Mouse (Mus musculus): ENCODE data around the gene Mpi. TPM values are rescaled to one million over a fixed set of nuclear protein-coding genes. Genes with fewer than 3 reads are reported as not detected.

Mpi gene
- polyA plus RNA-seq, 1 experiment from 2014 or later, result 67.5 TPM

DNA sequence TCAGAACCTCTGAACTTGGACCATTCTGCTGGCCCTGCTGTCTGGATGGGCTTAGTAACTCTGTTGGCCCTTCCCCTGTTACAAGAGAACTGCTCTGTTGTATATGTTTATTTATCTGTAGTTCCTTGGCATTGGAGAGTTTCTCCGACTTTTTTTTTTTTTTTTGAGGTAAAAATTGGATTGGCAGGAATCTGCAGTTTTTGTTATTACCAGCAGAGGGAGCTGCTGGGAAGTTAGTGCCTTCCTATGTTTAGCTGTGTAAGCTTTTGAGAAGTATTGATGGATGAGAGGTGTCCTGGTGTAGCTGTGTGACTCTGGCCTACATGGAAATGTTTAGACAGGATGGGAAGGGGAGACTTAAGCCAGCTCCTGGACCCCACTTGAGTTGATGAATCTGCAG is 11.3 kb downstream of the Mpi start:
- Histone ChIP-seq H3K4me1 (ENCODE audit: control insufficient read depth, insufficient read depth, low read length) (peaks cover 7% of the 10 kb centered on the region), H3K9me3 (replicated peaks; ENCODE audit: control insufficient read depth, low read length) (no peaks in the 10 kb centered on the region), H3K4me3 (ENCODE audit: low read depth, low read length) (no peak overlapping the region), H3K27me3 (ENCODE audit: control insufficient read depth, insufficient read depth, low read length) (no peaks in the 10 kb centered on the region), H3K9ac (ENCODE audit: low read depth, low read length) (no peak overlapping the region), H3K36me3 (ENCODE audit: control insufficient read depth, insufficient read depth, low read length) (peaks cover 33% of the 10 kb centered on the region), H3K4me2 (no peak overlapping the region), H3K27ac (ENCODE audit: low read depth, low read length) (no peak overlapping the region)
- ATAC-seq (replicated peaks; ENCODE audit: insufficient number of reproducible peaks, low FRiP score, low TSS enrichment), result no peak
- WGBS (ENCODE audit: insufficient replicate concordance), result 9% methylated on average over 1 of the region's 1 CpGs

DNA sequence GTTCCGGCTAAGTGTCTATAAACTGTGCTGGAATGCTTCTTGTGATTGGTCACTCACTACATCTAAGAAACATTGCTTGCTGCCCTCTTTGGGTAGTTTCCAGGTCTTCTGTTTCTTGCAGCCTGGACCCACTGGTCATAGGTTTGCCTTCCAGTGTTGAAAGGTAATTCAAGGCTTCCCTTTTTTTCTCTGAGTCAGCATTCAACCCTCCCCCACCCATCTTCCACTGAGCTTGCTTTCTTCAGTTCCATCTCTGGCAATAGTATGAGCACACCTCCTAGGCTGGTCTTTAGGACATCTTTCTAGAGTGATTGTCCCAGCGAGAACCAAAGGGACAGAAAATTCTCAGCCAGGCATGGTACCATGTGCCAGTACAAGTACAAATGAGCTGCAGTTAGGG is 13.0 kb downstream of the Mpi start:
- no peak overlapping the region for H3K4me3 ChIP-seq (ENCODE audit: low read depth, low read length)
- no peaks in the 10 kb centered on the region for H3K27me3 ChIP-seq (ENCODE audit: control insufficient read depth, insufficient read depth, low read length)
- H3K27ac ChIP-seq (ENCODE audit: low read depth, low read length), result no peak overlapping the region
- H3K36me3 ChIP-seq (ENCODE audit: control insufficient read depth, insufficient read depth, low read length), result peaks cover 17% of the 10 kb centered on the region
- WGBS (ENCODE audit: insufficient replicate concordance), result 86% methylated on average over 2 of the region's 2 CpGs
- no peak overlapping the region for H3K4me2 ChIP-seq
- no peak overlapping the region for H3K9ac ChIP-seq (ENCODE audit: low read depth, low read length)
- peaks cover 7% of the 10 kb centered on the region for H3K4me1 ChIP-seq (ENCODE audit: control insufficient read depth, insufficient read depth, low read length)
- ATAC-seq (replicated peaks; ENCODE audit: insufficient number of reproducible peaks, low FRiP score, low TSS enrichment), result no peak
- H3K9me3 ChIP-seq (replicated peaks; ENCODE audit: control insufficient read depth, low read length), result no peaks in the 10 kb centered on the region

DNA sequence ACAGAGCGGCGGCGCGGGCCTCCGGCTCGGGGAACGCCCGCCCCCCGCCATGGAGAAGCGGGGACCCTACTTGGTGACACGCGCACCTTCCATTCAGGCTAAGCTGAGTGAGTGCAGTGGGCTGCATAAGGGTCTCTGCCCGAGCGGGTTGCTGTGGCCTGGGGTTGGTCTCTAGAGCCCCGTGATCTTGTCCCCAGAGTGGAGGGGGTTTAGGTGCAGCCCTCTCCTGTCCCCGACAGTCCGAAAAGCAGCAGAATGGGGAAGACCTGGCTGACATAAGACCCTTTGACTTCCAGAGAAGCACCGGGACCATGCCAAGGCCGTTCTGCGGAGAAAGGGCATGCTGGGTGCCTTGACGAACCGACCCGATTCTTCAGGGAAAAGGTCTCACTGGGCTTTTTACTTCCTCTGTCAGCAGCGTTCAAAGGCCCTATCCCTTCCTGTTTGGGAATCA is 14.8 kb downstream of the Mpi start:
- Histone ChIP-seq H3K36me3 (ENCODE audit: control insufficient read depth, insufficient read depth, low read length) (peaks cover 12% of the 10 kb centered on the region), H3K4me1 (ENCODE audit: control insufficient read depth, insufficient read depth, low read length) (peaks cover 7% of the 10 kb centered on the region), H3K4me2 (peak overlapping the region; percentile 72), H3K9ac (ENCODE audit: low read depth, low read length) (peak overlapping the region; percentile 91), H3K4me3 (ENCODE audit: low read depth, low read length) (peak overlapping the region; percentile 84), H3K27me3 (ENCODE audit: control insufficient read depth, insufficient read depth, low read length) (no peaks in the 10 kb centered on the region), H3K9me3 (replicated peaks; ENCODE audit: control insufficient read depth, low read length) (no peaks in the 10 kb centered on the region), H3K27ac (ENCODE audit: low read depth, low read length) (peak overlapping the region; percentile 71)
- WGBS (ENCODE audit: insufficient replicate concordance), result 0% methylated on average over 24 of the region's 24 CpGs
- peak; percentile 39; the same call in 1 of the 2 replicates for ATAC-seq (replicated peaks; ENCODE audit: insufficient number of reproducible peaks, low FRiP score, low TSS enrichment)

DNA sequence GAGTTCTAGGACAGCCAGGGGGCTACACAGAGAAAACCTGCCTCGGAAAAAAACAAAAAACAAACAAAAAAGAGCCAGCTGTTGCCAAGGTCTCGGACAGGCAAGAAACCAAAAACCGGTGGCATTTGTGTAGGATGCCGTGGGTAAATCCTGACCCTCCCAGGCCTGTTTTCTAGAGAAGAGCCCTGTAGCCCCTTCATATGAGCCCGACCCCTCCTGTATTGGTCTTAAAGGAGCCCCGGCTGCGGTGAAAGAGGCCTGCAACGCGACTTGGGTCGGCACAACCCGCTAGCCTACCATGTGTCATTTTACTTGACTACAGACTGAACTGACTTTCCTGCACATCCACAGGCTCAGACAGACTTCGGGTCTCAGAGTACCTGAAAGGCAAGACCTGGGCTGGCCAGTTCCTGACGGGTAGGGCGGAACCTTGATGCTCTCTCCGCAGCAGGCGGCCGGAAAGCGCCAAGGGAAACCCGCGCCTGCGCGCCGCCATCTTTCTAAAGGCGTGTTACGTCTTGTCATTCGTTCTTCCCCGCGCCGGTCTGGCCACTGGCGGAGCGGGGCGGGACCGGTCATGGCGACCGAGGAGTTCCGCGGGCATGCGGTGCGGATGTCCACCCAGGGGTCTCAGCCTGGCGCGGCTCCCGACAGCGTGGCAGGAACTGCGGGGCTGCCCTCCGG is 15.4 kb downstream of the Mpi start, which contains the start of gene Fam219b:
Gene Fam219b (plus strand): TSS at position 485 of the 684 bp plus-strand sequence.
- WGBS (ENCODE audit: insufficient replicate concordance), result 1% methylated on average over 45 of the region's 45 CpGs
- peak within 1 kb of the TSS; percentile 72 for H3K4me2 ChIP-seq
- peaks cover 18% of the 10 kb centered on the region for H3K36me3 ChIP-seq (ENCODE audit: control insufficient read depth, insufficient read depth, low read length)
- H3K9me3 ChIP-seq (replicated peaks; ENCODE audit: control insufficient read depth, low read length), result no peaks in the 10 kb centered on the region
- ATAC-seq (replicated peaks; ENCODE audit: insufficient number of reproducible peaks, low FRiP score, low TSS enrichment), result peak; percentile 84
- peak within 1 kb of the TSS; percentile 71 for H3K27ac ChIP-seq (ENCODE audit: low read depth, low read length)
- peaks cover 7% of the 10 kb centered on the region for H3K4me1 ChIP-seq (ENCODE audit: control insufficient read depth, insufficient read depth, low read length)
- no peaks in the 10 kb centered on the region for H3K27me3 ChIP-seq (ENCODE audit: control insufficient read depth, insufficient read depth, low read length)
- H3K9ac ChIP-seq (ENCODE audit: low read depth, low read length), result peak within 1 kb of the TSS; percentile 91
- H3K4me3 ChIP-seq (ENCODE audit: low read depth, low read length), result peak within 1 kb of the TSS; percentile 84

DNA sequence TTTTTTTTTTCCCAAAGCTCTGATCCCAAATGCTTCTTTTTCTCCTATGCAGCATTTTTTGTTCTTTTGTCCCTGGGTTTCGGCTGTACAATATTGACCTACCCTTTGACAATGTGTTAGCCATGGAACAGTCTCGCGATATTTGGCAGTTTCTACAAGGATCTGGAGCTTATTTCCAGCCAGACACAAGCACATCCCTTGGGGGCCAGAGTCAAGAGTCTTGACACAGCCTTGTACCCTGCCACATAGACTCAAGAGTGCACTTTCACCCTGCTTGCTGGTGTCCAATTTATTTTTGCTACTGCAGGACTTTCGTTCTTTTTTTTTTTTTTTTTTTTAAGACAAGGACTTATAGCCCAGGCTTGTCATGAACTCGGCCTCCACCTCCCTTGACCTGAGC is 16.2 kb downstream of the Mpi start:
- H3K36me3 ChIP-seq (ENCODE audit: control insufficient read depth, insufficient read depth, low read length), result peaks cover 23% of the 10 kb centered on the region
- no peak overlapping the region for H3K9ac ChIP-seq (ENCODE audit: low read depth, low read length)
- no peaks in the 10 kb centered on the region for H3K27me3 ChIP-seq (ENCODE audit: control insufficient read depth, insufficient read depth, low read length)
- H3K27ac ChIP-seq (ENCODE audit: low read depth, low read length), result no peak overlapping the region
- H3K4me1 ChIP-seq (ENCODE audit: control insufficient read depth, insufficient read depth, low read length), result peaks cover 7% of the 10 kb centered on the region
- no peak overlapping the region for H3K4me3 ChIP-seq (ENCODE audit: low read depth, low read length)
- no peaks in the 10 kb centered on the region for H3K9me3 ChIP-seq (replicated peaks; ENCODE audit: control insufficient read depth, low read length)
- WGBS (ENCODE audit: insufficient replicate concordance), result 84% methylated on average over 5 of the region's 5 CpGs
- no peak overlapping the region for H3K4me2 ChIP-seq
- no peak for ATAC-seq (replicated peaks; ENCODE audit: insufficient number of reproducible peaks, low FRiP score, low TSS enrichment)

DNA sequence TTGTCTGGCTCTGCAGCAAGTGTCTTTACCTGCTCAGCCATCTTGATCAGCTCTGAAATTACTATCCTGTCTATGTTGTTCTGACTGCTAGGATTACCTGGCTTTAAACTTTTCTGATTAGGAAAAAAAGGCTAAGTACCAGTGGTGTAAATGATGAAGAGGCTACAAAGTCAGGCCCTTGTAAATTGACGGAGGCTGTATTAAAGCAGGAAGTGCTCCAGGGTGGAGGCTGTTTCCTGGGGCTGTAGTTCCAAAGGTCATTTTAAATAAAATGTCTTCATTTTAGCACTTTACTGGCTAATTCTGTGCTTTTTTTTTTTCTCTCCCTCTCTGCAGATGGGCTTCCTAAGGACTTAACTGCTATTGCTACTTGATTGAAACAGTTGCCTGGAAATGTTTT is 20.6 kb downstream of the Mpi start:
- Histone ChIP-seq H3K4me1 (ENCODE audit: control insufficient read depth, insufficient read depth, low read length) (no peaks in the 10 kb centered on the region), H3K9me3 (replicated peaks; ENCODE audit: control insufficient read depth, low read length) (no peaks in the 10 kb centered on the region), H3K36me3 (ENCODE audit: control insufficient read depth, insufficient read depth, low read length) (peaks cover 27% of the 10 kb centered on the region), H3K27ac (ENCODE audit: low read depth, low read length) (no peak overlapping the region), H3K4me3 (ENCODE audit: low read depth, low read length) (no peak overlapping the region), H3K4me2 (no peak overlapping the region), H3K9ac (ENCODE audit: low read depth, low read length) (no peak overlapping the region), H3K27me3 (ENCODE audit: control insufficient read depth, insufficient read depth, low read length) (no peaks in the 10 kb centered on the region)
- ATAC-seq (replicated peaks; ENCODE audit: insufficient number of reproducible peaks, low FRiP score, low TSS enrichment), result no peak
- 78% methylated on average over 1 of the region's 1 CpGs for WGBS (ENCODE audit: insufficient replicate concordance)

DNA sequence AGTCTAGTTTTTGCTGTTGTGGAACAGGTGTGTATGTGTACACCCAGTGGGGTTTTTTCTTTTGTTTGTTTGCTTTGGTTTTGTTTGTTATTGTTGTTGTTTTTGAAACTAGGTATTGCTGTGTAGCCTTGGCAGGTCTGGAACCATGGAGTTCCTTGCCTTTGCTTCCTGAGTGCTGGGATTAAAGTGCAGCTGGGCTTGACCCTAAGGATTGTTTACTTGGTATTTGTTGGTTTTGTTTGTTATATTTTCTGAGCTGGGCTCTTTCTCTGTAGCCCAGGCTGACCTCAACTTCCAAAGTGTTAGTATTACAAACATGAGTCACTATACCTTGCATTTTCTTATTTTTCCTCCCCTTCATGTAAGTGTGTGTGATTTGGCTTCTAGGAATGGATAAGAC is 26.1 kb downstream of the Mpi start:
- no peak for ATAC-seq (replicated peaks; ENCODE audit: insufficient number of reproducible peaks, low FRiP score, low TSS enrichment)
- Histone ChIP-seq H3K4me2 (no peak overlapping the region), H3K9me3 (replicated peaks; ENCODE audit: control insufficient read depth, low read length) (no peaks in the 10 kb centered on the region), H3K4me3 (ENCODE audit: low read depth, low read length) (no peak overlapping the region), H3K9ac (ENCODE audit: low read depth, low read length) (no peak overlapping the region), H3K4me1 (ENCODE audit: control insufficient read depth, insufficient read depth, low read length) (peaks cover 3% of the 10 kb centered on the region; the same call in 1 of the 2 replicates), H3K27ac (ENCODE audit: low read depth, low read length) (no peak overlapping the region), H3K36me3 (ENCODE audit: control insufficient read depth, insufficient read depth, low read length) (peaks cover 10% of the 10 kb centered on the region), H3K27me3 (ENCODE audit: control insufficient read depth, insufficient read depth, low read length) (no peaks in the 10 kb centered on the region)

DNA sequence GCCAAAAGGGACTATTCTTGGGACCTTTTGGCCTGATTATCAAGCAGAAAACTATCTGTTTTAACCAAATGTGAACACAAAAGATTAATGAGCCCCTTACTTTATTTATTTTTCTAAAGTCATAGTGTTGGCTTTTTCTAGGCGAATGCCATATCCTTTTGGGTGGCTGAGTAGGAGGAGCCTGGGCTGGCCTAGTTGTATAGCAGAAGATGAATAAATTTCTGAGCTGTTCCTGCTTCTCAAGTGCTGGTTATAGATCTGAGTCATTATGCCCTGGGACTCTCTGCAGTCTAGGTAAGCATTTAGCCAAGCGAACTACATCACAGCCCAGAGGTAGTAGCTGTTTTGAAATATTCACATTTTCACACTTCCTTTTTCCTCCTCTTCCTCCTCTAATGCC is 27.0 kb downstream of the Mpi start:
- no peaks in the 10 kb centered on the region for H3K27me3 ChIP-seq (ENCODE audit: control insufficient read depth, insufficient read depth, low read length)
- peaks cover 3% of the 10 kb centered on the region; the same call in 1 of the 2 replicates for H3K4me1 ChIP-seq (ENCODE audit: control insufficient read depth, insufficient read depth, low read length)
- WGBS (ENCODE audit: insufficient replicate concordance), result 84% methylated on average over 2 of the region's 2 CpGs
- no peak overlapping the region for H3K27ac ChIP-seq (ENCODE audit: low read depth, low read length)
- ATAC-seq (replicated peaks; ENCODE audit: insufficient number of reproducible peaks, low FRiP score, low TSS enrichment), result no peak
- peaks cover 6% of the 10 kb centered on the region for H3K36me3 ChIP-seq (ENCODE audit: control insufficient read depth, insufficient read depth, low read length)
- H3K4me2 ChIP-seq, result no peak overlapping the region
- H3K4me3 ChIP-seq (ENCODE audit: low read depth, low read length), result no peak overlapping the region
- no peaks in the 10 kb centered on the region for H3K9me3 ChIP-seq (replicated peaks; ENCODE audit: control insufficient read depth, low read length)
- H3K9ac ChIP-seq (ENCODE audit: low read depth, low read length), result no peak overlapping the region

DNA sequence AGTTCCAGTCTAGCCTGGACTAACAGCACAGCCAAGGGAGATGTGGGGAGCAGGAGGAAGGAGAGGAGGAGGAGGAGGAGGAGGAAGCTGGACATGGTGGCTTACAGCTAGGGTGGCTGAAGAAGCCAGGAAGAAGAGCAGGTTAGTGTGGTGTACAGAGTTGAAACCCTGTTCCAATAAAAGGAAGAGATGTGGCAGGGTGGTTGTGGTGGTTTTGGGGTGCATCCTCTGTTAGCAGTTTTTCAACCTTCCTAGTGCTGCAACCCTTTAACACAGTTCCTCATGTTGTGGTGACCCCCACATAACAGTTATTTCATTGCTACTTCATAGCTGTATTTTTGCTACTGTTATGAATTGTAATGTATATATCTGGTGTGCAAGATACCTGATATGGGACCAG is 28.1 kb downstream of the Mpi start:
- H3K36me3 ChIP-seq (ENCODE audit: control insufficient read depth, insufficient read depth, low read length), result peaks cover 6% of the 10 kb centered on the region
- no peak for ATAC-seq (replicated peaks; ENCODE audit: insufficient number of reproducible peaks, low FRiP score, low TSS enrichment)
- no peak overlapping the region for H3K9ac ChIP-seq (ENCODE audit: low read depth, low read length)
- H3K9me3 ChIP-seq (replicated peaks; ENCODE audit: control insufficient read depth, low read length), result no peaks in the 10 kb centered on the region
- H3K27ac ChIP-seq (ENCODE audit: low read depth, low read length), result no peak overlapping the region
- peak overlapping the region; percentile 4; the same call in 1 of the 2 replicates for H3K4me2 ChIP-seq
- peaks cover 3% of the 10 kb centered on the region; the same call in 1 of the 2 replicates for H3K4me1 ChIP-seq (ENCODE audit: control insufficient read depth, insufficient read depth, low read length)
- H3K4me3 ChIP-seq (ENCODE audit: low read depth, low read length), result no peak overlapping the region
- H3K27me3 ChIP-seq (ENCODE audit: control insufficient read depth, insufficient read depth, low read length), result no peaks in the 10 kb centered on the region
